19 mouse cellular contexts compared by ENCODE assay signal in the genomic region with DNA sequence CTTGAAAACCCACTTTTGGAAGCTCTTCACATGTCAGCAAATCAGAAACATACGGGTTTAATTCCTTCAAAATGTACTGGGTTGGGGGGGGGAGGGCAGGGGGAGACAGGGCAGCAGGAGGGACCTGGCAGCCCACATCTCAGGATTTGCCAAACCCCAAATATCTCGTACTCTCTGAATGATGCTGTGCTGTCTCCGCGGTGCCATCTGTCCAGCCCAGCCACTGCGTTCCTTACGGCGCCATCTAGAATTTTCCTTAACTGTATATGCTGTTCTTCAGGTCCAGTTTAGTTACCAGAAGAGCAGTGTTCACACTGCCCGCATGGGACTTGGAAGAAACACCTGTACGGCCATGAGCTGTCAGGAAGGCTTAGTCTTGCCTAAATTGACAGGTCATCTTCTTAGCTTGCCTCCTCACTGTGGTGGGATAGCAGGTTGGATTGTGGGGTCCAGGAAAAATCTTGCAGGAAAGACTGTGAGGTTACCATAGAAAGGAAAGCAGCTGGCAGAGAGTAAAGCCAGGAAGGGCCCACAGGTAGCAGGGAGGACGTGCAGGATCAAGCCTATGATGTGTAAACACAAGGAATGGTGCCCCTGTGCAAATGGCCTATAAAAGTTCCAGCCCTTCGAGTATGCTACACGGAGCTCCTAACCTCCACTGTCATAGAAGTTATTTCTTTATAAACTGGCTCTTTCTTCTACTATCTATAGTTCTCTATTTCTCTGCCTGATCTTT.
A peak's percentile ranks its signal among the peaks of the same experiment; 100 is the strongest.
DNase-seq lines count a peak whose midpoint lies in the region; ATAC-seq lines count a peak whose summit lies in the region.
"Had no signal": no experiment of that assay in that cellular context is flagged by ENCODE, and none has a peak within 500 bp of the region (broad histone marks: within the 10 kb centered on the region; RNA-seq: fewer than 3 reads in every experiment).

No protein-coding gene starts in this region.

- peak; percentile 52 for DNase-seq in cerebellum, adult 11-12 months
- no peak for DNase-seq in cerebellum, adult 11 months
- peak; percentile 21 for DNase-seq in layer of hippocampus, adult 9-11 months
- DNase-seq in layer of hippocampus, postnatal 25 days (ENCODE audit: extremely low spot score in 1 of 2, low spot score in 1 of 2), result no peak
- DNase-seq in cerebellum, postnatal 14 days, result peak; percentile 67 to 70
- DNase-seq in large intestine, adult 2 months (ENCODE audit: low read depth, low spot score), result peak; percentile 39
- DNase-seq: adrenal gland, postnatal 14 days; gastrocnemius, postnatal 10 days; heart, adult 18-20 months; heart, postnatal 4 days; kidney, adult 9 months; kidney, postnatal 36 days; right cerebral cortex, adult 18-20 months; thymus, postnatal 14 days had no signal

- ATAC-seq in megakaryocyte progenitor cell, adult 5-6 weeks (replicated peaks; ENCODE audit: poor library complexity), result no peak
- ATAC-seq: activated CD4-positive, CD25-positive, alpha-beta regulatory T cell, adult 4 months; CD4-positive, CD25-positive, alpha-beta regulatory T cell, adult 4 months; hindbrain, embryonic 16.5 days; midbrain, embryonic 13.5 days had no signal

- 47% methylated on average over 12 of the region's 12 CpGs for WGBS in large intestine, adult 2 months

Comparison
In these comparisons a context has a peak if more than half of its experiments do, and no peak if none do; other contexts are left out.
1. DNase-seq: peak in cerebellum, adult 11-12 months (single experiment), layer of hippocampus, adult 9-11 months (single experiment), cerebellum, postnatal 14 days (2 of 2) and large intestine, adult 2 months (single experiment); none in cerebellum, adult 11 months (single experiment) and layer of hippocampus, postnatal 25 days (0 of 2).